In genomic region chr5:36462810-36463209, GRCm38 (mm10) we compare ENCODE assay signal across 9 mouse cellular contexts. TPM values are rescaled to one million over a fixed set of nuclear protein-coding genes. Genes with fewer than 3 reads are reported as not detected.
DNase-seq lines count a peak whose midpoint lies in the region; ATAC-seq lines count a peak whose summit lies in the region.
"Had no signal": no experiment of that assay in that cellular context is flagged by ENCODE, and none has a peak within 500 bp of the region (broad histone marks: within the 10 kb centered on the region; RNA-seq: fewer than 3 reads in every experiment).

No protein-coding gene starts in this region.

- H3K27me3 ChIP-seq in midbrain, embryonic 10.5 days (ENCODE audit: low read depth, poor library complexity, severe bottlenecking) = peaks cover 23% of the 10 kb centered on the region
- no peaks in the 10 kb centered on the region for H3K27me3 ChIP-seq in midbrain, embryonic 15.5 days (replicated peaks)
- peaks cover 21% of the 10 kb centered on the region for H3K27me3 ChIP-seq in embryonic facial prominence, embryonic 10.5 days (replicated peaks; ENCODE audit: low read depth, poor library complexity, severe bottlenecking)
- H3K27me3 ChIP-seq in limb, embryonic 11.5 days (ENCODE audit: control insufficient read depth, insufficient read depth, low read length) = no peaks in the 10 kb centered on the region
- H3K27me3 ChIP-seq: heart, embryonic 13.5 days had no signal

- H3K4me3 ChIP-seq in midbrain, embryonic 10.5 days = peak overlapping the region; percentile 16; the same call in 1 of the 2 replicates
- H3K4me3 ChIP-seq in midbrain, embryonic 15.5 days = no peak overlapping the region
- H3K4me3 ChIP-seq in embryonic facial prominence, embryonic 10.5 days = no peak overlapping the region
- no peak overlapping the region for H3K4me3 ChIP-seq in limb, embryonic 11.5 days (ENCODE audit: low read depth, low read length)
- H3K4me3 ChIP-seq: heart, embryonic 13.5 days had no signal

- no peak overlapping the region for H3K4me2 ChIP-seq in midbrain, embryonic 15.5 days
- no peak overlapping the region for H3K4me2 ChIP-seq in limb, embryonic 11.5 days (ENCODE audit: low read depth, severe bottlenecking)
- H3K4me2 ChIP-seq: heart, embryonic 13.5 days had no signal

- DNase-seq in midbrain, embryonic 10.5 days (ENCODE audit: low spot score) = peak; percentile 77
- DNase-seq in adrenal gland, postnatal 14 days = peak; percentile 88
- peak; percentile 79 for DNase-seq in embryonic facial prominence, embryonic 10.5 days (ENCODE audit: low spot score)
- DNase-seq in induced T-regulatory cell, adult 2 months (ENCODE audit: low read depth) = peak; percentile 88
- DNase-seq in limb, embryonic 11.5 days (ENCODE audit: low spot score) = peak; percentile 84
- DNase-seq in ovary, postnatal 36 days (ENCODE audit: low spot score) = peak; percentile 75
- peak; percentile 81 to 87 for DNase-seq in thymus, postnatal 36 days

- ATAC-seq in midbrain, embryonic 15.5 days (replicated peaks) = no peak
- no peak for ATAC-seq in limb, embryonic 11.5 days (ENCODE audit: insufficient number of reproducible peaks, low FRiP score, low TSS enrichment, low read depth)

- no peak overlapping the region for H3K27ac ChIP-seq in midbrain, embryonic 10.5 days (replicated peaks)
- H3K27ac ChIP-seq in midbrain, embryonic 15.5 days = no peak overlapping the region
- no peak overlapping the region for H3K27ac ChIP-seq in embryonic facial prominence, embryonic 10.5 days (replicated peaks)
- no peak overlapping the region for H3K27ac ChIP-seq in limb, embryonic 11.5 days (replicated peaks; ENCODE audit: low read depth, low read length)
- H3K27ac ChIP-seq: heart, embryonic 13.5 days had no signal

- peaks cover 7% of the 10 kb centered on the region for H3K36me3 ChIP-seq in midbrain, embryonic 10.5 days
- no peaks in the 10 kb centered on the region for H3K36me3 ChIP-seq in midbrain, embryonic 15.5 days (replicated peaks)
- peaks cover 10% of the 10 kb centered on the region for H3K36me3 ChIP-seq in embryonic facial prominence, embryonic 10.5 days (replicated peaks)
- H3K36me3 ChIP-seq in limb, embryonic 11.5 days (ENCODE audit: control insufficient read depth, insufficient read depth, low read length) = no peaks in the 10 kb centered on the region

- peaks cover 47% of the 10 kb centered on the region for H3K4me1 ChIP-seq in midbrain, embryonic 10.5 days
- peaks cover 23% of the 10 kb centered on the region for H3K4me1 ChIP-seq in midbrain, embryonic 15.5 days
- peaks cover 35% of the 10 kb centered on the region for H3K4me1 ChIP-seq in embryonic facial prominence, embryonic 10.5 days
- peaks cover 9% of the 10 kb centered on the region; the same call in 1 of the 2 replicates for H3K4me1 ChIP-seq in limb, embryonic 11.5 days (ENCODE audit: control insufficient read depth, insufficient read depth, low read length)

- no peaks in the 10 kb centered on the region for H3K9me3 ChIP-seq in midbrain, embryonic 10.5 days (replicated peaks)
- no peaks in the 10 kb centered on the region for H3K9me3 ChIP-seq in midbrain, embryonic 15.5 days
- no peaks in the 10 kb centered on the region for H3K9me3 ChIP-seq in embryonic facial prominence, embryonic 10.5 days
- no peaks in the 10 kb centered on the region for H3K9me3 ChIP-seq in limb, embryonic 11.5 days (ENCODE audit: control insufficient read depth, low read length)
- H3K9me3 ChIP-seq: heart, embryonic 13.5 days had no signal

- 19% methylated on average over 7 of the region's 7 CpGs for WGBS in midbrain, embryonic 10.5 days
- 15% methylated on average over 7 of the region's 7 CpGs for WGBS in midbrain, embryonic 15.5 days
- 19% methylated on average over 7 of the region's 7 CpGs for WGBS in embryonic facial prominence, embryonic 10.5 days
- 18% methylated on average over 7 of the region's 7 CpGs for WGBS in limb, embryonic 11.5 days

- no peak overlapping the region for H3K9ac ChIP-seq in midbrain, embryonic 15.5 days
- H3K9ac ChIP-seq in limb, embryonic 11.5 days (ENCODE audit: low read length) = no peak overlapping the region
- H3K9ac ChIP-seq: heart, embryonic 13.5 days had no signal

RNA-seq across cellular contexts. Expression of gene Grpel1, which starts 2.0 kb away (rescaled TPM):
- polyA plus RNA-seq in midbrain, embryonic 10.5 days (2016; fragmentation: Nextera tagmentation; extraction: Ambion mirVana) = 57.4 and 63.7 TPM in 2 replicates
- polyA plus RNA-seq in midbrain, embryonic 15.5 days (2015; fragmentation: Nextera tagmentation; extraction: Ambion mirVana) = 41.0 and 43.0 TPM in 2 replicates
- 93.6 and 94.2 TPM in 2 replicates for total RNA-seq in adrenal gland, postnatal 14 days (2021)
- 59.8 and 62.2 TPM in 2 replicates for polyA plus RNA-seq in embryonic facial prominence, embryonic 10.5 days (2016; fragmentation: Nextera tagmentation; extraction: Ambion mirVana)
- polyA plus RNA-seq in limb, embryonic 11.5 days (2014; fragmentation: Nextera tagmentation; extraction: Ambion mirVana) = 57.5 and 59.4 TPM in 2 replicates

RNA-seq across cellular contexts. Expression of gene Tada2b, which starts 21.3 kb away (rescaled TPM):
- polyA plus RNA-seq in midbrain, embryonic 10.5 days (2016; fragmentation: Nextera tagmentation; extraction: Ambion mirVana) = 2.0 and 2.3 TPM in 2 replicates
- 3.2 and 3.3 TPM in 2 replicates for polyA plus RNA-seq in midbrain, embryonic 15.5 days (2015; fragmentation: Nextera tagmentation; extraction: Ambion mirVana)
- 36.4 and 37.6 TPM in 2 replicates for total RNA-seq in adrenal gland, postnatal 14 days (2021)
- polyA plus RNA-seq in embryonic facial prominence, embryonic 10.5 days (2016; fragmentation: Nextera tagmentation; extraction: Ambion mirVana) = 1.3 and 1.7 TPM in 2 replicates
- 2.8 and 3.2 TPM in 2 replicates for polyA plus RNA-seq in limb, embryonic 11.5 days (2014; fragmentation: Nextera tagmentation; extraction: Ambion mirVana)

RNA-seq across cellular contexts. Expression of gene Ccdc96, which starts 21.6 kb away (rescaled TPM):
- polyA plus RNA-seq in midbrain, embryonic 10.5 days (2016; fragmentation: Nextera tagmentation; extraction: Ambion mirVana) = 4.3 and 5.0 TPM in 2 replicates
- 3.5 TPM in 2 replicates for polyA plus RNA-seq in midbrain, embryonic 15.5 days (2015; fragmentation: Nextera tagmentation; extraction: Ambion mirVana)
- 0.49 and 0.52 TPM in 2 replicates for total RNA-seq in adrenal gland, postnatal 14 days (2021)
- polyA plus RNA-seq in embryonic facial prominence, embryonic 10.5 days (2016; fragmentation: Nextera tagmentation; extraction: Ambion mirVana) = 1.9 and 2.0 TPM in 2 replicates
- 0.60 and 0.62 TPM in 2 replicates for polyA plus RNA-seq in limb, embryonic 11.5 days (2014; fragmentation: Nextera tagmentation; extraction: Ambion mirVana)
